Mouse (Mus musculus) myocyte (in vitro differentiated cells): ENCODE data around the gene Gal3st2b.
"Not testable (repeated sequence)": the region's sequence is repeated elsewhere in the genome, so short reads cannot be mapped to it uniquely, and the experiment has no call there.

Source experiments
- MYOD1 ChIP-seq, 3 experiments: IDR thresholded peaks; one replicate each; pipeline ENCODE4 v1.6.1; 2011; ENCODE audit warnings: control low read depth in 2 of 3, low read depth in 2 of 3, mild to moderate bottlenecking in 2 of 3, moderate library complexity in 1 of 3; ENCODE audit not compliant: insufficient read length in 2 of 3, control insufficient read depth in 1 of 3
- POLR2A ChIP-seq: IDR thresholded peaks from one replicate; pipeline ENCODE4 v1.6.1; 2011; ENCODE audit warnings: low read depth, mild to moderate bottlenecking, control low read depth, moderate library complexity; ENCODE audit not compliant: insufficient read length
- POLR2AphosphoS2 ChIP-seq: IDR thresholded peaks from one replicate; pipeline ENCODE4 v1.6.1; 2011; ENCODE audit warnings: low read depth, control low read depth; ENCODE audit not compliant: insufficient read length
- TCF12 ChIP-seq: IDR thresholded peaks from one replicate; pipeline ENCODE4 v1.6.1; 2011; ENCODE audit warnings: mild to moderate bottlenecking, control low read depth; ENCODE audit not compliant: poor library complexity, insufficient read depth, severe bottlenecking

DNA sequence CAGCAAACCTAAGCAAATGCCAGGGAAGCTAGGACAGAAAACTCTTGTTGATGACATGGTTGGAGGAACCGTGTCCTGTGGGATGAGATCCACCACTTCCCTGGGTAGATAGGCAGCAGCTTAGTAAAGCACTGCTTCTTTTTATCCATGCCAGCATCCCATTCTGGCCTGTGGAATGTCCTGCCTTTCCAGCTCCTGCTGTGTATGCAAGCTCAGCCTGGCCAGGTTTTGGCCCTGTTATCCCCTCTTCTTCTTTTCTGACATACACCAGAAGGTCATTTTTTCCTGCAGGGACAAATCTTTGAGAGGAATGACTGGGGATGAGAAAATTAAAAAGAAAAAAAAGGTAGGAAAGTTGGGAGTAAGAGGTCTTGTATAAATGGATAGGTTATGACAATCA, 17.3 kb downstream of the Gal3st2b start:
- not testable (repeated sequence) for TF ChIP-seq POLR2A; TCF12; MYOD1 (IDR thresholded peaks at IDR 0.05; ENCODE audit: control insufficient read depth in 1 of 3, insufficient read length in 2 of 3, low read depth in 2 of 3); POLR2AphosphoS2
